Mouse (Mus musculus) urinary bladder, postnatal 10 days (tissue): ENCODE data around the gene Ap1g1.
"Not testable (repeated sequence)": the region's sequence is repeated elsewhere in the genome, so short reads cannot be mapped to it uniquely, and the experiment has no call there.

Experiments used
- DNase-seq: peaks from one replicate; pipeline ENCODE4 v3.0.0; 2022; ENCODE audit warnings: low spot score

Gene Ap1g1

GRCm38 (mm10) chr8:109866690-109867089 is 88.3 kb downstream of the Ap1g1 start:
- DNase-seq, result no peak

DNA sequence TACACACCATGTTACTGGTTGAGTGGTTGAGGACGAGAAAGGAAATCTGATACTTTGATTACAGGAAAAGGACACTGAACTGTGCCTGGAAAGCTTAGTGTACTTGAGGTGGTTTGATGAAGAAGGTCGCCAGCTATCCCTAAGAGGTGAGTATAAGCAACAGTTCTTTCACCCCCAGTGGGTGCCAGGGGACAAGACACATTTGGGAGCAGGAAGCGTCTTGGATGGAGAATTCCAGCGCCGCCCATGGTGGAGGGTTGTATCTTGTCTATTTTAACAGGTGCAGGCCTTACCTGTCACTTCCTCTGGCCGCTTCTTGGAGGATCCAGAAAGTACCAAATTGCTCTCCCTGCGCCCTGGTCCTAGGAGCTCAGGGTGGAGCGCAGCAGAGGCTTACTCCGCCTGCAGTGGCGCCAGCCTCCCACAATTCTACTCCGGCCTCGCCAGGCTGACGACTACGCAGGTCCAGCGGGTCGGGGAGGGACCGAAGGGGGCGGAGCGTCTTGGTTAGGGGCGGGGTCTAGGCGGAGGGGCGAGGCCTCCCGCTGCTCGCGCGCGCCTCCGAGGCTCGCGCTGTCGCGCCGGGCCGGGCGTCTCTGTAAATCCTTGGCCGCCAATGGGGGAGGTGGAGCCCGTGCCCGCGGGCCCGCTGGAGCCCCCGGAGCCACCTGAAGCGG is 89.8 kb downstream of the Ap1g1 start, which contains the start of gene Phlpp2:
Gene Phlpp2, plus strand, starts transcription at position 540 of the 677 bp plus-strand sequence.
- DNase-seq, result peak; percentile 91

- no peak for DNase-seq
Measured at GRCm38 (mm10) chr8:109868680-109869361, 90.5 kb downstream of the Ap1g1 start.

DNA sequence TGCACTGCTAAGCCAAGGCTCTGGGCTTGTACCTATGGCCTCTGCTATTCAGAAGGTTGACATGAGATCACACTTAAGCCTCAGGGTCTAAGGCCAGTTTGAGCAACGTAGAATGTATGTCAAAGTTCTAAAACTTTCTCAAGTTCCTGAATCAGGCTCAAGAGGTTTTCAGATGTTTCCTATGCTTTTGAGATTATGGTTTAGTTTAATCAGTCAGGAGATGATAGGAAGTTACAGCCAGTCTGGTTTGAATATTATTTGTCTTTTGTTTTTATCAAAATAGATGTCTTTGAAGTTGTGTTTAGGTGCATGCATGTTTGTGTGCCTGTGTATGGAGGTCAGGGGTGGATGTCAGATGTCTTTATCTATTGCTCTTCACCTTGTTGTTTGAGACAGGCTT is 92.7 kb downstream of the Ap1g1 start:
- DNase-seq, result no peak

- DNase-seq, result not testable (repeated sequence)
Measured at GRCm38 (mm10) chr8:109873800-109874199, 95.4 kb downstream of the Ap1g1 start.

DNA sequence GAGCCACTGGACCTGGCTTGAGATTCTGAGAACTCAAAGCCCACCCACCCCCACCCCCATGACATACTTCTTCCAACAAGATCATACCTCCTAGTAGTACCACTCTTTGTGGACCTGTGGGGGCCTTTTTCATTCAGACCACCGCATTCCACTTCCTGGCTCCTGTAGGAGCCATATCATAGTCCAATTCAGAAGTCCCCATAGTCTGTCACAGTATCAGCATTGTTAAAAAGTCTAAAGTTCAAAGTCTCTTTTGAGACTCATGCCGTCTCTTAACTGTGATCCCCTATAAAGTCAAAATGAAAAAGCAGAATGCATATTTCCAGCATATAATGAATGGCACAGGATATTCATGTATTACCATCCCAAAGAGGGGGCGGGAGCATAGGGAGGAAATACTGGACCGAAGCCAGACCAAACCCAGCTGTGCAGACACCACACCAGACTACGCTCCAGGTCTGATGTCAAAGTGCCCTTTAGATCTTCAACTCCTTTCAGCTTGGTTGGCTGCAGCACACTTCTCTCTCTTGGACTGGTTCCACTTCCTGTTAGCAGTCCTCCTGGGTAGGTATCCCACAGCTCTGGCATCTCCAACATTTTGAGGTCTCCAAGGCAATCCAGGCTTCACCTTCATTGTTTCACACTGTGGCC is 101.8 kb downstream of the Ap1g1 start:
- no peak for DNase-seq

DNA sequence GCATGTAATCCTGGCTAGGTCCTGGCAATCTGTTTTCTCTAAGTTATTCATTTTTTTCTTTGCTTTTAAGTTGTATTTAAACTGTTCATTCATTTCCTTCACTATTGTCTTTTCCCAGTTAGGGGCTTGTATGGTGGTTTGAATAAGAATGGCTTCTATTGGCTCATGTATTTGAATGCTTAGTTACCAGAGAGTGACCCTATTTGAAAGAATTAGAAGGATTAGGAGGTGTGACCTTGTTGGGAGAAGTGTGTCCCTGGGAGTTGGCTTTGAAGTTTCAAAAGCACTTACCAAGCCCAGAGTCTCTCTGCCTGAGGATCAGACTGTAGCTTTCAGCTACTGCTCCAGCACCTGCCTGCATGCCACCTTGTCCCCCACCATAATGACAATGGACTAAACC is 106.9 kb downstream of the Ap1g1 start:
- no peak for DNase-seq

DNA sequence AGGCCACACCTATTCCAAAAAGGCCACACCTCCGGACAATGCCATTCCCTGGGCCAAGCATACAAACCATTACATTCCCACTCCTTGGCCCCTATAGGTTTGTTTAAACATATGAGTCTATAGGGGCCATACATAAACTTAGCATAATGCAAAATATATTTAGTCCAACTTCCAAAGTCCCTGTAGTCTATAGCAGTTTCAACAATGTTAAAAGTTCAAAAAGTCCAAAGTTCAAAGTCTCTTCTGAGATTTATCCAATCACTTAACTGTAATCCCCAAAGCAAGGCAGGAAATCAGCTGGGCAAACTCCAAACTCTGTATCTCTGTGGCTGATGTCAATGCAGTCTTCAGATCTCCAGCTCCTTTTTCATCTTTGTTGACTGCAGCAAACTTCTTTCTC is 110.9 kb downstream of the Ap1g1 start:
- no peak for DNase-seq

DNA sequence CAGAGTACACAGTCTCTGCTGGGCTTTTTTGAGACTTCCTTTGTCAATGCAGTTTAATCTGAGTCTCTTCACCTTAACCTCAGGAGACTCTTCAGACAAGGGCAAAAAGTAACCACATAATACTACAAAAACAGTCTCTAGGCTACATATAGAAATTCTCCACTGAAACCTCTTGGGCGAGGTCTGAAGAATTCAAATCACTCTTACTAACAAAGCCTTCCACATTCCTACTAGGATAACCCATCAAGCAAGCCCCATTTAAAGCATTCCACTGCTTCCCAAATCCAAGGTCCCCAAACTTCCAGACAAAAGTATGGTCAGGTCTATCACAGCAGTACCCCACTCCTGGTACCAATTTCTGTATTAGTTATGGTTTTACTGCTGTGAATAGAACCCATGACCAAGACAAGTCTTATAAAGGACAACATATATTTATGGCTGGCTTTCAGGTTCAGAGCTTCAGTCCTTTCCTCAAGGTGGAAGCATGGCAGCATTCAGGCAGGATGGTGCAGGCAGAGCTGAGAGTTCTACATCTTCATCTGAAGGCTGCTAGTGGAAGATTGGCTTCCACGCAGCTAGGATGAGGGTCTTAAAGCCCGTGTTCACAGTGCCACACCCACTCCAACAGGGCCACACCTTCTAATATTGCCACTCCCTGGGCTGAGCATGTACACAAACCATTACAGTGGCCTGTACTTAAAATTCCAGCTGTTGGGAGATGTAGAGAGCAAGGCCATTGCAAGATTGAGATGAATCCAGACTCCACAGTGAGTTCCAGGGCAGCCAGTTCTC is 112.6 kb downstream of the Ap1g1 start:
- DNase-seq, result no peak

- no peak for DNase-seq
Measured at GRCm38 (mm10) chr8:109894636-109895035, 116.3 kb downstream of the Ap1g1 start.

GRCm38 (mm10) chr8:109895355-109895754 is 117.0 kb downstream of the Ap1g1 start:
- DNase-seq, result no peak

GRCm38 (mm10) chr8:109902379-109902778 is 124.0 kb downstream of the Ap1g1 start:
- no peak for DNase-seq

GRCm38 (mm10) chr8:109903909-109904469 is 125.6 kb downstream of the Ap1g1 start:
- DNase-seq, result no peak

DNA sequence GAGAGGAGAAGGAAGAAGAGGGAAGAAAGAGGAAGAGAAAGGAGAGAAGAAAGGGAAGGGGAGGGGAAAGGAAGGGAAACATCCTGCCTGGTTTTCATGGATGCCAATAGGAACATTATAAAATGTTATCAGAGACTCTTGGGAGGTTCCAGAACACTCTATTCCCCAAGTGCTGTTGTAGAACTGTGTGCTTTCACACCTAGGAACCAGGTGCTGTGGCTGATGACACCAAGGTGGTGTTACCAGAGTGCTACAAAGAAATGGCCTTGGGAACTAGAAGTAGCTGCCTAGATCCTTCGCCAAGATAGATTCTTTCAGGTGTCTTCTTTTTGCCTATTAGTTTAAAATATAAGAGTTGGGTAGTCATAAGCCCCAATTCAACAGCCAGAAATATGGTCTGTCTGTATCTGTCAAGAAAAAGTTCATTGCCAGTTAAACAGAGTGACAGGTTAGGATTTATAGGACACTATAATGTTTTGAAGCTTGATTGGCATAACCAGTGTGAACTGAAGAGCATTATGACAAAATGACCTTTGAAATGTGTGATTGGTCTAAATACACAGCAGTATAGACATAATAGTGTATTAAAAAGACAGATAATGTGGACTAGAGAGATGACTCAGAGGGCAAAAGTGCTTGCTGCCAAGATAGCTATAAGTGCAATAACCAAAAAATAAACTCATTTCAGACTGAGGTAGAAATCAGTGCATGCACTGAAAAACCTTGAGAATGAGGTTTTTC is 126.7 kb downstream of the Ap1g1 start:
- no peak for DNase-seq

DNA sequence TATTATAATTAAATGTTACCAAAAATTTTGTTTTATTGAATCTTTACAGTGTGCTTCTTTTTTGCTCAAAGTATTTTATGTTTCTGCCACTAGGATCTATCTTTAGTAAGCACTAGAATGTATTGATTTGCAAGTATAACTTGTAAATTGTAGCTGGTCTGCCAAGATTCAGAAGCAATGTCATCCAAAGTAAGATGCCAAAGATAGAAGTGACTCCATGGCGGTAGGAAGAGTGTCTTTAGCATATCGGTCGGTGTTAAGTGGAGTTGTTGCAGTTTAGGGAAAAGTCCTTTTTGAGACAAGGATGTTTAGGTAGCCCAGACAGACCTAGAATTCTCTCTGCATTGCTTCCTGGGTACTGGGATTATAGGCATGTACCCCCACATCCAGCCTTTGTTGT is 128.6 kb downstream of the Ap1g1 start:
- no peak for DNase-seq

GRCm38 (mm10) chr8:109907376-109907775 is 129.0 kb downstream of the Ap1g1 start:
- DNase-seq, result no peak
